Mouse (Mus musculus) gastrocnemius, adult 8-10 months (tissue): Measurements from ENCODE around the gene Mst1. TPM values are rescaled to one million over a fixed set of nuclear protein-coding genes. Genes with fewer than 3 reads are reported as not detected.

Experiments used
- DNase-seq, 2 experiments: peaks; one replicate each; pipeline ENCODE4 v3.0.0; 2022; ENCODE audit warnings: low spot score in 2 of 2
- total RNA-seq, 4 experiments: library from RNA; stranded (reverse); gene quantifications; 2 replicates each; pipeline ENCODE4 v1.2.4; 2022

Gene Mst1
- total RNA-seq, 4 experiments from 2014 or later = 0.40 TPM; not detected in 3

DNA sequence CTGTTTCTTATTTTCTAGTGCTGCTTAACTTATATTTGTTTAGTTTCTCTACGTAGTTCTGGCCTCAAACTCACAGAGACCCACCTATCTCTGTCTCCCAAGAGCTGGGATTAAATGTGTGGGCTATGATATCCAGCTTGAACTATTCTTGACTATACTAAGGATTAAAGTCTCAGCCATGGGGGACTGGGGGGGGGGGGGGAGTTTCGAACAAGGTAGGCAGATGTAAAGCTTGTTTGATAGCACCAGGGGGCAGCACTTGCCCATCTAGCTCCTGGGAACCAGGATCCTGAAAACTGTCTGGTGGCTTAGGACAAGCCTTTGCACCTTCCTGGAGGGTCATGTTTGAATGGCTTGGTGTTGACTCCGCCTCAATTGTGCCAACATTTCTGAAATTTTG, 15.3 kb downstream of the Mst1 start:
- DNase-seq = no peak

DNA sequence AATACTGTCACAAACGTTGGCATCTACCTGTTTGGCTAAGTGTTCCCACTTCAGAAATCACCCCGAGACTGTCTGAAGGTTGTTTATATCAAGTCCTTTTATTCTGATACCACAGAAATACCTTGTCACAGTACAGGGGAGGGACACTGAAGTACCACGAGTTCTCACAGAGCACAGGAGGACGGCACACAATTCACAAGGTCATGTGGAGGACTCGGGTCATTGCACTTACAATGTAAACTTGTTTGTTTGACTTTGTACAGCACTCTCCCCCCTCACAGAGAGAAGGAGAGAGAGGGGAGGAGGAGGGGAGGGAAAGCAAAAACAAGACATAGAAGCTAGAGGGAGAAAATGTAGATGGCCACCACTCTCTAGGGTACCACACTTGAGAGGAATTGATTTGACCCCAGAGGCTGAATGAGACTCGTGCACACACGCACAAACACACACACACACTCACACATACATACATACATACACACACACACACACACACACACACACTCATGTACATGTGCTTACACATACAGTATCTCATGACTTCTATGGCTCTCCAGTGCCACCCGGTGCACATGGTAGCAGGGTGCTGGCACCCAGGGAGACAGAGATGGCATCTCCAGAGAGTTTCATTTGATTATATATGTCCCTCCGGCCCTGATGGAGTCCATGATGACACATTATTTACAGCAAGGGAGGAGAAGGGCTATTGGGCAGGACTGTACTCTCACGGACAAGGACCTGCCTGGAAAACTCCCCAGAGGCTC, 15.9 kb downstream of the Mst1 start:
- no peak for DNase-seq

DNA sequence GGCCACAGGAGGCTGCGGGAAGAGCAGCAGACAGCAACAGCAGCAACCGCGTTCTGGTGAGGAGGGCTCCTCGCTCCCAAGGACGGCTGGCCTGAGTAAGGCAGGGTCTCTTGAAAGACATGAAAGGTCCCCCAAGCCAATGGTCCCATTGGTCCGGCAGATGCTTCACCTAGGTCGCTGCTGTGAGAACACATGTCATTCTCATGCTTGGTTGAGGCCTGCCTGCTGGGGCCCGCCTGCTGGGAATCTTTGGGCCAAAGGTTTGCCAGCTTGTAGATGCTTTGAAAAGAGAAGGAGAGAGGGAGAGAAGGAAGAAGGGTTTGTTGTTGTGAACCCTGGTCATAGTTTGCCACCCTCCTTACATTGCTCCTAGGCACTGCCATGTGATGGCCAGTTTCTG, 19.4 kb downstream of the Mst1 start:
- DNase-seq = no peak

DNA sequence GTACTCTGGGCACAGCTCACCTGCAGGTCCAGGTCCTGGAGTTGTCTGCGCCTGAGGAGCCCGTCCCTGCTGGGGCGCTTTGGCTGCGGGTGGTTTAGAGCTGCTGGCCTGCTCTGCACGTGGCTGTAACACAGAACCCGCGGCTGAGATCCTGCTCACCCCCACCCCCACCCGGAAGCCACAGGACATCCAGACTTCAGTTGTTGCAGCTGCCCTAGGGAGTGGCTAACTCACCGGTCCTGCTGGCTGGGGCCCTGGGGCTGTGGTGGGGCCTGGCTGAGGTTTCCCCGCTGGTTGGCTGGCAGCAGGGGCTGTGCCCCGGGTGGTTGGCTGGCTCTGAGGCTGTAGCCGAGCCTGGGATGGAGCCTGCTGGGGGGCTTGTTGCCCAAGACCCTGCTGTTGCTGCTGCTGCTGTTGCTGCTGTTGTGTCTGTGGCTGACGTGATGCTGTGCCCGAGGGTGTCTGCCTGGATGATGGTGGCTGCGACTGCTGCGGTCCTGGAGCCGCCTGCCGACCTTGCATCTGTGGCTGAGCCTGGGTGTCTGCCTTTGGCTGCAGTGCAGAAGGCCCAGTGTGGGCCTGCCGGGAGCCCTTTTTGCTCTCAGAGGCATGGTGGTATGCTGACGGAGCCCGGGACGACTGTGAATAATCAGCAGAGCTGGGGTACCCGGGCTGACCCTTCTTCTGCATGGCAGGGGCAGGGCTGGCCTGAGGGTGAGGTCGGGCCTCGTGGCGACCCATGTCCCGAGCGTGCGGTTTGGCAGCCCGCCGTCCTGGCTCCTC, 24.7 kb downstream of the Mst1 start:
- no peak for DNase-seq

DNA sequence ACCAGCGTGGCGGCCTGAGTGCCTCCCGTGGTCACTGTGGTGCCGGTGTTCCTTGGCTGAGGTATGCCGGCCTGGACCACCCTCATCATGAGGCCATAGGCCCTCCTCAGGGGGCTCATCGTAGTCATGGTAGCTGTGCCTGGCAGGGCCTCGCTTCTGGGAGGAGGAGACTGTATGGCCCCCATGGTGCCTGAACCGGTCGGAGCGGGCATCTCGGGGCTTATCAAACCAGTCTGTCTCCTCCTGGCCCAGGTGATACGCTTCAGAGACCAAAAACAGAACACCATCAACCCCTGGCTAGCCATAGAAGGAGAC, 25.3 kb downstream of the Mst1 start:
- no peak for DNase-seq

DNA sequence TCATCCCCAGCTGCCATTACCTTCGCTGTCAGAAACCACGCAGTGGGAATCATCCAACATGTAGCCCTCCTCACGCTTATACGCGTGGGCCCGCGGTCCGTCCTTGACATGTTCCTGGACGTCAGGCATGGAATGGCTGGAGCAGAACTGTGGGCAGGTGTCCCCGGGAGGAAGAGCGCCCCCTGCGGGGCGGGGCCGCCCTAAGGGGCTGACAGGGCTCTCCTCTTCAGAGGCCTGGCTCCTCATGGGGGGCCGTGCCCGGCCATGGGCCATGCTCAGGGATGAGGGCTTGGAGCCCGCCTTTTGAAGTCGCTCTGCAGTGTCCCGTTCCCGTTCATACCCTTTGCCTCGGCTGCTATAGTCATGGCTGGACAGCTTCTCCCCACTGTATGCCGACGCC, 25.9 kb downstream of the Mst1 start:
- no peak for DNase-seq

DNA sequence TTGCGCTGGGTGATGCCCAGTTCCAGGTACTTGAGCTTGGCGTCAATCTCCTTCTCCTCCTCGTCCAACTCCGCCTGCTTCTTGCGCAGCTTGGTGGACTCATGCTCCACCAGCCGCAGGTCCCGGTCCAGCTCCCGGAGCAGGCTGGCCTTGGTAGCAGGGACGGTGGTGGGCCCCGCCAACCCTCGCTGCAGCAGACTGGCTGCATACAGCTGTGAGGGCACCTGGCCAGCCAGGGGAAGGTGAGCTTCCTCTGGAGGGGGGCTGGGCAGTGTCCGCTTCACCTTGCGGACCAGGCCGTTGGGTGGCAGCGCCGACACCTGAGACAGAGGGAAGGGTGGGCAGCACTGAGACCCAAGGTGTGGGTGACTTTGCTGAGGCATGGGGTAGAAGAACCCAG, 27.6 kb downstream of the Mst1 start:
- no peak for DNase-seq

DNA sequence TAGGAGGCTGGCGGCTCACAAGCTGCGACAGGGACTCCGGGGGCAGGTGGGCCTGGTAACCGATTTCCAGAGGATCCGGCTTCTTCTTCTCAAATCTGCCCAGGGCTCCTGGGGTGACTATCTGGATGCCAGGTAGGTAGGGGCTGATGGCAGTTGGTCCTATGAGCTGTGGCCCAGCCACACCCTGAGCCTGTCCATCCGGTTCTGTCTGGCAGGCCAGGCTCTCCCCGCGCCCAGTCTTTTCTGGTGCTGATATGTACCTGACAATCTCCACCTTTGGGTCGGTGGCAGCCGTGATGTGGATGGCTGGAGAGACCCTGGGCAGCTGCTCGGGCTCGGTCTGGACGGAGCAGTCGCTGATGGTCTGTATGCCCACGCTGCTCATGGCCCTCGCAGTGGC, 29.9 kb downstream of the Mst1 start:
- no peak for DNase-seq

DNA sequence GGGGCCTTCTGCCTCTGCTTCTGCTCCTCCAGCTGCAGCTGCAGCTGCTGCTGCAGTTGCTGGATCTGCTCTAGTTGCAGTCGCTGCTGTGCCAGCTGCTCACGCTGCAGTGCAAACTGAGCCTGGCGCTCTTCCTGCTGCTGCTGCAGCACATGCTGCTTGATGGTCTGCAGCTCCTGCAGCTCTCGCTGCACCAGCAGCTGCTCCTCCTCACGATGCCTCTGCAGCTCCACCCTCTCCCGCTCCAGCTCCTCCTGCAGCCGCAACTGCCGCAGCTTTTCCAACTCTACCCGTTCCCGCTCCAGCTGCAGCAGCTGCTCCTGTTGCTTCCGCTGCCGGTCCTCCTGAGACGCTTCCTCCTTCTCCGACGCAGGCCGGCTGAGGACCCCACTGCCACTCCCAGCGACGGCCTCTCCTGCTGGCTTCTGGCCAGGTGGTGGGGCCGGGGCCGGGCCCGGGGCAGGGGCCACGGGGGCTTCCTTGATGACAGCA, 30.9 kb downstream of the Mst1 start:
- DNase-seq = no peak

DNA sequence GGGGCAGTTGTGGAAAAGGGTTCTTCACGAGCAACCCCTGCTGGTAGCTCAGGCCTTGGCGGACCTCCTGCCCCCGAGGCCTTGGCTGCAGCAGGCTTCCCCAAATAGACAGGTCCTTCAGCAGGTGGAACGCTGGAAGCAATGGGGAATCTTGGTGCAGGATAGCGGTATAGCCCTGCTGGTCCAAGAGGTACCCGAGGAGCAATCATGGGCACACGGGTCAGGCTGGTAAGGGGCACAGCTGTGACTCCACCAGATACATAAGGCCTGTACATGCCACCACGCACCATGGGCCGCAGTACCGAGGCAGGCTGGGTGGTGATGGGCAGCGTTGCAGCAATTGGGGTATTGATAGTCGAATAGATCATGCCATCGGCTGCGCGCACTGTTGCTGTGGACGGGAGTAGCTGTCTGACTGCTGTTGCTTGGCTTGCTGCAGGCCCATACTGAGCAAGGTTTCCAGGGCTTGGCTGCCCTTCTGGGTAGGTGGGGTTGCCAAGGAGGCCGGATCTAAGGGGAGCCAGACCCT, 31.4 kb downstream of the Mst1 start:
- no peak for DNase-seq

DNA sequence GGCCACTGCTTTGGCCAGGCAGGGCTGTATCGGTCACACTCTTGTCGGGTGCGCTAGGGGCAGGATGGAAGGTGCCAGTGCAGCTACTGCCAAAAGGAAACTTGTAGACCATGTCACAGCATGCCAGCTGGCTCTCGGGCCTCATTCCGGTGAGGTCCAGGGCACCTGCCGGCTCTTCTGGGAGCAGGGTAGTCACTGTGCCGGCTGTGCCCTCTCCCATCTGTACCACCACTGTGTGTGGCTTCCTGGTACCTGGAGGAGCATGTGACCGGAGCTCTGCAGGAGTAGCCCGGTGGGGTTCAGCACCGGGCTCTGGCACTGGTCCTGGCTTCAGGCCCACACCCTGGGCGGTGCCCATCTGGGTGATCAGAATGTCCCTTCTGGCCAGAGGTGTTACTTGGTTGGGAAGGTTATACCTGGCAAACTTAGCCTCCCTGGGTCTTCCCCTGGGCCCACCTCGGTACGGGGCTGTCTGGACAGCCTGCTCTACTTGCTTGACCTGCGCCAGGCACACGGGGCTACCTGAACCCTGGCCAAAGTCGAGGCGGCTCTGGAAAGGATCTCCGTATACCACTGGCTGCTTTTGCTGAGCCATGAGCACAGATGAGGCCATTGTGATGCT, 32.6 kb downstream of the Mst1 start:
- DNase-seq = peak; percentile 55 to 78

DNA sequence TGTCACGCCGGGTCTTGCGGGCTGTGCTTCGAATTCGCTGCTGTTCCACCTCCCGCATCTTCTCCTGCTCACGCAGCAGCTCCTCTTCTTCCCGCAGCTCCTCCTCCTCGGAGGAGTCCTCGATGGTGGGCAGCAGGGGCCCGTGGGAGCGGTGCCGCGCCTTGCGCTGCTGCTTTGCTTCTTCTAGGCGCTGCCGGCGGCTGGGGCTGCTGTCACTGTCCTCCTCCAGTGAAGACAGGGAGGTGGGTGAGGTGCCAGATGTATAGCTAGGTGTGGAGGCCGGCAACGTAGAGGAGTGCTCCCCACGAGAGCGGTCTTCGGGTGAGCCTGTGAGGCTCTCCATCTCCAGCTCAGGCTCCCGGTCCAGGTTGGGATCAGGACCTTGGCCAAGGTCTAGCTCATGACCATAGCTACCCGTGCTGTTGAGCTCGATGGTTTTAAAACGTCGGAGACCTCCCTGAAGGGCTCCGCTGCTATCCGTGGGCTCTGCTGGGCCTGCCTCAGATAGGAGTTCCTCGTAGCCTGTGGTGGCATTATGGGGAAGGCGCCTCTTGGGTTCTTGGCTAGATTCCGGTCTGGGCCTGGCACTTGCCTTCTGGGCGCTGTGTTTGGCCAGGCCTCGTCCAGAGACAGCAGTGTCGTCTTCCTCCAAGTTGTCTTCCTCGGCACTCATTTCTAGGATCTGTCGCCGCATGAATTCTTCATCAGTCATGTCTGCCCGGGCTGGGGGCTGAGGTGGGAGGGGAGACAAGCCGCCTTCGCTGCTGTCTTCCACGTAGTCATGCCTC, 35.2 kb downstream of the Mst1 start:
- no peak for DNase-seq

DNA sequence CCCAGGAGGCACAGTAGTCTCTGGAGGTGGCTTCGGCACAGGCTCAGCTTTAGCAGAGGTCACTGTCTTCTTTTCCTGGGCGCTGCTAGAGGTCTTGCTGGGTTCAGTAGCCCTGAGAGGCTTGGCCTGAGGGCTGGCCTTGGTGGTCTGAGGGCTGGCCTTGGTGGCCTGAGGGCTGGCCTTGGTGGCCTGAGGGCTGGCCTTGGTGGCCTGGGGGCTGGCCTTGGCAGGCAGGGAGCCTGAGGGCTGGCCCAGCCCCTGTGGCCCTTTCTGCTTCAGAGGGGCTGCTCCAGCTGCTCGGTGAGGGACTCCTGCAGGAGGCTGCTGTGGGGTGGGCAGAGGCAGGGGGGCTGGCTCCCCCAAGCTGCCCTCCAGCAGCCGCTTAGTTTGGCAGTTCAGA, 36.9 kb downstream of the Mst1 start:
- no peak for DNase-seq

DNA sequence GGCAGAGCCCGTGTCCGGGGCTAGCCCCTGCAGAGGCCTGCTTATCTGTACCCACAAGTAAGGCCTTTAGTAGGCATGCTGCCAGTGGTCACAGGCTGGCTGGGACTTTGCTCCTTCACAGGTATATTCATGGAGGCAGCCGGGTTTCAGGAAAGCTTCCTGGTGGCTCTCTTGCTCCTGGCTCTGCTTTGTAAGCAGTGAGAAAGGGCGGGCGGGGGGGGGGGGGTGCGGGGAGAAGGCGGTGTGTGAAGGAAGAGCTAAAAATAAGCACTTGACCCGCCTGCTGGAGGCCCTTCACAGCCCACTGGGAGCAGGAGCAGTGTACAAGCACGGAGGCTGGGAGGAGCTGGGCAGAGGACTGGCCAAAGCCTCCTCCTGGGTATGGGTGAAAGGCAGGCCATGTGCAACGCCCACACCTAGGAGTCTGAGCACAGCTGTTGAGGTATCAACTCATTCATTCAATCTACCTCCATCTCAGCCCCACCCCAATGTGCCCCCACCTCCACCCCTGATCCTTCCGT, 39.7 kb downstream of the Mst1 start:
- DNase-seq = peak in 1 of 2 experiments; percentile 69

DNA sequence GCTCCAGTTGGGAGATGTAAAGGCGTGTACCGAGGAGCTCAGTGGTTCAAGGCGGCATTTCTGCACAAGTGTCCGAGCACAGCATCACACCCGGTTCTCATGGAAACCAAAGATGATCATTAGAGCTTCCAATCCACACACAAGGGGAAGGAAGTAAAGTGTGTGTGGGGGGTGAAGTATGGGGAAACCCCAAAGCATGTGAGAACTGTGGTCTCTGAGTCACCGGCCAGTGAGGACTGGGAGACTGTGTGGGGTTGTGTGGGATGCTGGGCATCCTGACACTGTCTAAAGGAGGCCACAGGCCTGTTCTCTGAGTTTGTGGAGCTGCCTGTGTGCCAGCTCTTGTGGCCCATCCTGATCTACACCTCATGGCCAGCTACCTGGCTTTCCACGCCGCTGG, 40.4 kb downstream of the Mst1 start:
- DNase-seq = no peak

DNA sequence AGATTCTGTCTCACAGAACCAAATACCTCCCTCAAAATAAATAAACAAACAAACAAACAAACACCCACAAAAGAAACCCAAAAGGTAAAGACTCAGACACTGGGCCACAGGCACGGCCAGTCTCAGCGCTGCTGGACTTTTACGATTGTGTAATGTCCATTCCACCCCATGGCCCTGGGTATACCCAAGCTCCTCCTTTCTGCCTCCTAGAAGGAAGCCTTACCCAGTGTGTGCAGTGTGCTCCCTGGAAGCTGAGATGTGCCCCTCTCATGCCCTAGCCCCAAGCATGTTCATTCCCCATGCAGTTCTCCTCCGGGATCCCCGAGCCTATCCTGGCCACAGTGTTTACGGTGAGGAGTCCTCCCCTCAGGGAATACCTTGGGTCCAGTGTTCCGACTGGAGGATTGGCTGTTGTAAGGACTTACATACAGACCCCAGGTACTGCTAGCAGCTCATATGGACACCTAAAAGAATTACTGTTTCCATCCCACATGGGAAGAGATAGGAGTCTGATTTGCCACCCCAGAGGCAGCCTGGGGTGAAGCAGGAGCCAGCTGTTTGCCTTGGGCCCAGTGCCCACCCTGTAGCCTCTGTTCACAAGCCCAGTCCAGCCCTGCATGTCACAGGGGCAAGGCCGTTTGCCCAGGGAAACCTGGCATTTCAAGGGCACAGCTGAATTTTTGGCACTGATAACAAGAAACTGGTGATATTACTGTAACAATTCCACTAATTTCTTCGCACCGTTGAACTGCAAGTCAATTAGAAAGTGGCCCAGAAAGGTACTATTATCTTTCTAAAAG, 41.1 kb downstream of the Mst1 start:
- no peak for DNase-seq

DNA sequence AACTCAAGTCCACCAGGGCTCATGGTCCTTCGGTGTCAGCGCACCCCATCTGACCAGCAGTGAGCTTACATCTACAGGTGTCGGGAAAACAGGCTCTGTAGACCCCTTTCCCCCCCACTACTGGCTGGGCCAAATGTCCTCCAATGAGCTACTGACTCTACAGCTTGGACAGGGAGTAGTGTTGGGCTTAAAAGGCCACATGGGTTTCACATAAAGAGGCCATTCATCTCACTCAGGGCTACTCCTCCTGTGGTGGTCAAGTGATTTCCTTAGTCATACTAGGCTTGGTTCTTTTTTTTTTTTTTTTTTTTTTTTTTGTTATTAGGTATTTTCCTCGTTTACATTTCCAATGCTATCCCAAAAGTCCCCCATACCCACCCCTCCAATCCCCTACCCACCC, 43.7 kb downstream of the Mst1 start:
- DNase-seq = no peak

DNA sequence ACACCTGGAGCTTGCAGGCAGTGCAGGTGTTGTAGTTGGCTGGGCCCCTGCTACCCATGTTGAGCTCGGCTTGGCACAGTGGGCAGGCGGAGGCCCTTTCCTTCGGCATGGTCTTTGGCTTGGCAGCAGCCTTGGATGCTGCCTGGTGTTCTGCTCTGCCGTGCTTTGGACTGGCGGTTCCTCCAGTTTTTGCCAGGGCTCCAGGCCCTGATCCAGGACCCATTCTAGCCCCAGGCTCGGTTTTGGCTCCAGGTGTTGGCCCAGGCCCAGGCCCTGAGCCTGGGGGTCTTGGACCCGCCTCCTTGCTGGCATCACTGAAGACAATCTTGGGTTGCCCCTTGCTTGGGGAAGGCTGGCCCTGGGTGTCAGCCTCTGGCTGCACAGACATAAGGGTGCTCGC, 45.5 kb downstream of the Mst1 start:
- no peak for DNase-seq

DNA sequence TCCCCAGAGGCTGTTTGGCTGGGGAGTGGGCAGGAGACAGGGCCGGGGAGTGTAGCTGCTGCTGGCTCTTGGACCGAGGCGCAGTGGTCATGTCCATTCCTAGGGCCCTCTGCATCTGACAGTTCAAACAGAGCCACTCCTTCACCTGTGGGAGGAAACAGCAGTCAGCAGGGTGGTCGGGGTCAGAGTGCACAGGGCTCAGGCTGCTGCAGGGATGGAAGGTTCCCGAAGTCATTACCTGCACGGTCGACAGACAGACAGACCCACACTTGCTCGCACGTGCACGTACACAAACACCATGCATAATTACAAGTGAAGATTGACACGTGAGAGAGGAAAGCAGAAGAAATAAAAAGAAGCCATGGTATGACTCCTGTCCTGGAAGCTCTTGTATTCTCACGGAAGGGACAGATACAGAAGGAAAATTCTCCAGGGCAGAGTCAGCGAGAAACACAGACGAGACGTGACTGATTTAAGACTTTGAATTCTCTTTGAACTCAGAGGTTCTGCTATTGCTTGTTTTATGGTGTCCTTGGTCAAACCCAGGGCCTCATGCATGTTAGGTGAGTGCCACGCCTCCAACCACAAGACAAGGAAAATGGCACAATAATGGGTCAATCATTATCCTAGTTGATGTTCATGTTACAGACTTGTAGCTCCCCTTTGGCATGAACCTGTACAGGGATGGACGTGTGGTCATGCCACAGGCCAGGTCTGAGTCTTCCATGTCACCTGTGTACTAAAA, 46.4 kb downstream of the Mst1 start:
- DNase-seq = no peak

DNA sequence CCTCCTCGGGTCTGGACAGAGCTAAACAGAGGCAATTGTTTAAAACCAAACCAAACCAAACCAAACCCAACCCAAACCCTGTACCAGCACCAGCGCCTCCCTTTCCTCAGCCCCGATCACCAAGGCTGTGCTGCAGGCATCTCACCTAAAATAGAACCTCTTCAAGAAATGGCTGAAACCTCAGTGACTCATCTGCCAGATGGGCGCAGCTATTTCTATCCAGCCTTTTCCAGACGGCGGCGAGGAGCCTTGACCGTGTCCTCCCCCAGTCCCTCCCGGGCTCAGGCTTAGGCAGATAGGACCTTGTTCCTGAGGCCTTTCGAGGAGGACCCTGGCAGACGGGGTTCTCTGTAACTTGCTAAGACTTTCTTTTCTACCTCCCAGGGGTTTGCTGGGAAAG, 48.0 kb downstream of the Mst1 start:
- DNase-seq = no peak
